Mouse (Mus musculus) hindbrain, embryonic 13.5 days (tissue): Measurements from ENCODE around the gene Gm45808. TPM values are rescaled to one million over a fixed set of nuclear protein-coding genes. Genes with fewer than 3 reads are reported as not detected.

Experiments used
- ATAC-seq: fragments of 200-750 bp; cut with Nextera tagmentation; 2 replicates; pipeline ENCODE4 v1.8.0; 2017; ENCODE audit warnings: moderate TSS enrichment; ENCODE audit not compliant: low FRiP score
- H3K27ac ChIP-seq: fragments of 300-500 bp; sonication (generic); 2 replicates; pipeline ENCODE4 v1.5.1; 2015; ENCODE audit warnings: inconsistent platforms, mild to moderate bottlenecking, moderate library complexity
- H3K27me3 ChIP-seq: fragments of 300-500 bp; sonication (generic); 2 replicates; pipeline ENCODE4 v1.6.1; 2015; ENCODE audit warnings: mild to moderate bottlenecking, inconsistent platforms
- H3K36me3 ChIP-seq: fragments of 300-500 bp; sonication (generic); 2 replicates; pipeline ENCODE4 v1.6.1; 2015; ENCODE audit warnings: mild to moderate bottlenecking, inconsistent platforms
- H3K4me1 ChIP-seq: fragments of 300-500 bp; sonication (generic); replicated peaks from 2 replicates; pipeline ENCODE4 v1.6.1; 2015; ENCODE audit warnings: inconsistent platforms
- H3K4me2 ChIP-seq: fragments of 300-500 bp; sonication (generic); 2 replicates; pipeline ENCODE4 v1.6.1; 2015; ENCODE audit warnings: inconsistent platforms, mild to moderate bottlenecking, moderate library complexity
- H3K4me3 ChIP-seq: fragments of 300-500 bp; sonication (generic); 2 replicates; pipeline ENCODE4 v1.5.1; 2015; ENCODE audit warnings: mild to moderate bottlenecking, inconsistent platforms
- H3K9ac ChIP-seq: fragments of 300-500 bp; sonication (generic); 2 replicates; pipeline ENCODE4 v1.6.1; 2015; ENCODE audit warnings: mild to moderate bottlenecking, inconsistent platforms
- H3K9me3 ChIP-seq: fragments of 300-500 bp; sonication (generic); 2 replicates; pipeline ENCODE4 v1.6.1; 2016; ENCODE audit warnings: inconsistent platforms
- WGBS: fragments of 180-500 bp; shearing (Covaris S2); methylation state at CpG from one replicate; pipeline ENCODE4 v1.1.7; 2015; 5-methylcytosine and 5-hydroxymethylcytosine counted together
- microRNA-seq: library from miRNA; unstranded; fragments of <30 nt; microRNA quantifications from one replicate; pipeline ENCODE4, GENCODE M21; 2016
- polyA plus RNA-seq: library from polyadenylated mRNA; unstranded; fragments of >200 nt; fragmentation: Nextera tagmentation; extraction: Ambion mirVana; gene quantifications from 2 replicates; pipeline ENCODE4 v1.2.1, GENCODE M21; 2015

Gm45808 gene
- polyA plus RNA-seq, 1 experiment from 2014 or later: not detected

- Histone ChIP-seq H3K4me2 (peak within 1 kb of the TSS; percentile 97), H3K36me3 (peaks cover 29% of the 10 kb centered on the region), H3K9ac (peak within 1 kb of the TSS; percentile 89), H3K9me3 (no peaks in the 10 kb centered on the region), H3K27me3 (no peaks in the 10 kb centered on the region), H3K27ac (peak within 1 kb of the TSS; percentile 90), H3K4me3 (peak within 1 kb of the TSS; percentile 75), H3K4me1 (peaks cover 56% of the 10 kb centered on the region)
- WGBS: under 1% methylated on average over 45 of the region's 45 CpGs
- ATAC-seq: peak; percentile 97
Measured at GRCm38 (mm10) chr7:45434203-45435015, 52.2 kb downstream of the Gm45808 start, which contains the start of gene Gys1. TSS of gene Gys1 (plus strand) at chr7:45434844.

DNA sequence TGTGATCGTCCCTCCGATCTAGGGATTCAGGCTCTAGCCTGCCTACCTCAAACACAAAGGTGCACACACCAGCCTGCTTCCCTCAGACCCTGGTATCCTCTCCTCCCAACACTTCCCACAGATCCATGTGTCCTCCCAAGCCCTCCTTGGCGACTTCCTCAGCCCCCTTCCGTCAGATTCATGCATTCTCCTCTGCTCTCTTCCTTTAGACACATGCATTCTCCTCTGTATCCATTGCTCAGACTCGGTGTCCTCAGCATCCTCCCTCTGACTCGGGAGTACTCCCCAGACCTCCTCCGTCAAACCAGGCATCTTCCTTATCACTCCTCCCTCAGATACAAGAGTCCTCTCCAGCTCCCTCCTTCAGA, 52.8 kb downstream of the Gm45808 start:
- Histone ChIP-seq H3K4me1 (peaks cover 56% of the 10 kb centered on the region), H3K4me2 (peak overlapping the region; percentile 97), H3K27me3 (no peaks in the 10 kb centered on the region), H3K9ac (peak overlapping the region; percentile 89), H3K9me3 (no peaks in the 10 kb centered on the region), H3K36me3 (peaks cover 32% of the 10 kb centered on the region), H3K27ac (peak overlapping the region; percentile 90), H3K4me3 (peak overlapping the region; percentile 75)
- whole genome bisulfite sequencing: under 1% methylated on average over 7 of the region's 7 CpGs
- ATAC-seq: no peak

GRCm38 (mm10) chr7:45426556-45426955, 60.1 kb downstream of the Gm45808 start:
- Histone ChIP-seq H3K9me3 (no peaks in the 10 kb centered on the region), H3K27ac (no peak overlapping the region), H3K36me3 (peaks cover 98% of the 10 kb centered on the region), H3K4me1 (0 out of 2 replicates have a peak, but pooled peaks cover 3% of the 10 kb centered on the region), H3K4me3 (no peak overlapping the region), H3K27me3 (peaks cover 8% of the 10 kb centered on the region), H3K4me2 (no peak overlapping the region), H3K9ac (no peak overlapping the region)
- WGBS: 93% methylated on average over 8 of the region's 8 CpGs
- ATAC-seq: no peak

- peaks cover 59% of the 10 kb centered on the region for H3K36me3 ChIP-seq
- no peak overlapping the region for H3K9ac ChIP-seq
- no peak for ATAC-seq
- no peak overlapping the region for H3K4me2 ChIP-seq
- no peaks in the 10 kb centered on the region for H3K9me3 ChIP-seq
- peaks cover 62% of the 10 kb centered on the region for H3K27me3 ChIP-seq
- WGBS: 93% methylated on average over 14 of the region's 14 CpGs
- H3K4me3 ChIP-seq: no peak overlapping the region
- H3K27ac ChIP-seq: no peak overlapping the region
- peaks cover 3% of the 10 kb centered on the region; the same call in 1 of the 2 replicates for H3K4me1 ChIP-seq
Measured at GRCm38 (mm10) chr7:45421194-45421593, 65.4 kb downstream of the Gm45808 start.

DNA sequence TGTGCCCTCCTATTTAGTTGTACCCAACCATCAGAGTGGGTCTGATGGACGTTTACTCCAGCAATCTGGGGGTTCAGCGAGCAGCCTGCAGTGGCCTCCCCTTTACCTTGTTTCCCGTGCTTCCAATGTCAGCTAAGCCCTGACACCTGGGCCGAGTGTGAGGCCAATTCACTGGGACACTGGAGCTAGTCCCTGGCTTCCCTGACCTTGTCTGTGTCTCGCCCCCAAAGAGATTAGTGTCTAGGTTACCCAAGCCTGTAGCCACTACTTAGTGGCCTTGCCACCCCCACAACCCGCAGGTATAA, 66.0 kb downstream of the Gm45808 start, which contains the start of gene Lhb:
Gene Lhb (plus strand): TSS at position 206 of the 305 bp plus-strand sequence.
- H3K27me3 ChIP-seq: peaks cover 68% of the 10 kb centered on the region
- peaks cover 54% of the 10 kb centered on the region for H3K36me3 ChIP-seq
- 59% methylated on average over 6 of the region's 6 CpGs for WGBS
- H3K9me3 ChIP-seq: no peaks in the 10 kb centered on the region
- ATAC-seq: no peak
- peaks cover 5% of the 10 kb centered on the region for H3K4me1 ChIP-seq
- no peak within 1 kb of the TSS for H3K4me3 ChIP-seq
- no peak within 1 kb of the TSS for H3K27ac ChIP-seq
- H3K9ac ChIP-seq: no peak within 1 kb of the TSS
- H3K4me2 ChIP-seq: no peak within 1 kb of the TSS

GRCm38 (mm10) chr7:45419859-45420614, 66.6 kb downstream of the Gm45808 start:
- no peak overlapping the region for H3K9ac ChIP-seq
- WGBS: 18% methylated on average over 27 of the region's 27 CpGs
- H3K36me3 ChIP-seq: peaks cover 48% of the 10 kb centered on the region
- peaks cover 8% of the 10 kb centered on the region for H3K4me1 ChIP-seq
- H3K4me2 ChIP-seq: no peak overlapping the region
- no peaks in the 10 kb centered on the region for H3K9me3 ChIP-seq
- no peak overlapping the region for H3K27ac ChIP-seq
- peaks cover 74% of the 10 kb centered on the region for H3K27me3 ChIP-seq
- ATAC-seq: no peak
- no peak overlapping the region for H3K4me3 ChIP-seq

- no peaks in the 10 kb centered on the region for H3K9me3 ChIP-seq
- no peak overlapping the region for H3K27ac ChIP-seq
- 10% methylated on average over 13 of the region's 13 CpGs for WGBS
- peaks cover 94% of the 10 kb centered on the region for H3K27me3 ChIP-seq
- H3K36me3 ChIP-seq: peaks cover 28% of the 10 kb centered on the region
- H3K4me2 ChIP-seq: no peak overlapping the region
- no peak overlapping the region for H3K4me3 ChIP-seq
- H3K9ac ChIP-seq: no peak overlapping the region
- no peak for ATAC-seq
- peaks cover 21% of the 10 kb centered on the region for H3K4me1 ChIP-seq
Measured at GRCm38 (mm10) chr7:45417962-45418492, 68.6 kb downstream of the Gm45808 start.

Small RNA genes lying within 50 kb of the gene (microRNA-seq; reads per million reads assigned to microRNA genes)
- gene Gm22133: not detected

Other genes with a start within 250 kb of the Gm45808 start
- 0.96 and 1.7 TPM in 2 replicates for gene Cd37, start 247.7 kb downstream of the Gm45808 start, polyA plus RNA-seq
- 0.18 and 0.38 TPM in 2 replicates for gene Slc6a16, start 245.7 kb downstream of the Gm45808 start, polyA plus RNA-seq
- not detected in 2 replicates for gene Slc6a21, start 209.3 kb downstream of the Gm45808 start, polyA plus RNA-seq
- gene Trpm4, start 153.0 kb downstream of the Gm45808 start, polyA plus RNA-seq: 7.3 and 8.9 TPM in 2 replicates
- 0.31 TPM in 2 replicates for gene Hrc, start 151.5 kb downstream of the Gm45808 start, polyA plus RNA-seq
- 19.9 and 20.7 TPM in 2 replicates for gene Ppfia3, start 119.8 kb downstream of the Gm45808 start, polyA plus RNA-seq
- gene Lin7b, start 116.2 kb downstream of the Gm45808 start, polyA plus RNA-seq: 12.5 and 13.4 TPM in 2 replicates
- 205 and 215 TPM in 2 replicates for gene Snrnp70, start 91.1 kb downstream of the Gm45808 start, polyA plus RNA-seq
- gene Kcna7, start 81.2 kb downstream of the Gm45808 start, polyA plus RNA-seq: not detected in 2 replicates
- gene Ntf5, start 73.1 kb downstream of the Gm45808 start, polyA plus RNA-seq: 0.10 and 0.19 TPM in 2 replicates
- gene Lhb, start 66.0 kb downstream of the Gm45808 start, polyA plus RNA-seq: 1.2 and 2.5 TPM in 2 replicates
- gene Gys1, start 52.0 kb downstream of the Gm45808 start, polyA plus RNA-seq: 21.9 and 23.2 TPM in 2 replicates
- 99.9 and 110 TPM in 2 replicates for gene Ruvbl2, start 48.7 kb downstream of the Gm45808 start, polyA plus RNA-seq
- gene Ftl1, start 26.9 kb downstream of the Gm45808 start, polyA plus RNA-seq: 7,019 and 7,066 TPM in 2 replicates
- gene Bax, start 19.9 kb downstream of the Gm45808 start, polyA plus RNA-seq: 253 and 271 TPM in 2 replicates
- 0.13 and 0.22 TPM in 2 replicates for gene Tulp2, start 4.9 kb downstream of the Gm45808 start, polyA plus RNA-seq
- 3.4 and 4.2 TPM in 2 replicates for gene Dhdh, start 2.0 kb upstream of the Gm45808 start, polyA plus RNA-seq
- gene Nucb1, start 23.6 kb upstream of the Gm45808 start, polyA plus RNA-seq: 120 and 121 TPM in 2 replicates
- gene Ppp1r15a, start 39.5 kb upstream of the Gm45808 start, polyA plus RNA-seq: 13.9 and 14.3 TPM in 2 replicates
- gene Plekha4, start 39.5 kb upstream of the Gm45808 start, polyA plus RNA-seq: 2.4 and 4.3 TPM in 2 replicates
- gene Hsd17b14, start 68.1 kb upstream of the Gm45808 start, polyA plus RNA-seq: 0.25 and 0.45 TPM in 2 replicates
- gene Bcat2, start 83.3 kb upstream of the Gm45808 start, polyA plus RNA-seq: 19.8 and 20.8 TPM in 2 replicates
- gene Fgf21, start 128.7 kb upstream of the Gm45808 start, polyA plus RNA-seq: not detected in 2 replicates
- 0.06 TPM in 1 of 2 replicates, not detected in the other for gene Fut1, start 130.5 kb upstream of the Gm45808 start, polyA plus RNA-seq
- gene Izumo1, start 135.0 kb upstream of the Gm45808 start, polyA plus RNA-seq: 0.18 TPM in 1 of 2 replicates, not detected in the other
- gene Rasip1, start 140.7 kb upstream of the Gm45808 start, polyA plus RNA-seq: 12.0 and 12.7 TPM in 2 replicates
- 3.4 and 4.0 TPM in 2 replicates for gene Mamstr, start 153.2 kb upstream of the Gm45808 start, polyA plus RNA-seq
- 0.09 and 0.38 TPM in 2 replicates for gene Fut2, start 179.6 kb upstream of the Gm45808 start, polyA plus RNA-seq
- 2.3 and 2.6 TPM in 2 replicates for gene Ntn5, start 197.2 kb upstream of the Gm45808 start, polyA plus RNA-seq
- 0.40 and 0.86 TPM in 2 replicates for gene Sec1, start 207.6 kb upstream of the Gm45808 start, polyA plus RNA-seq
- gene Car11, start 213.0 kb upstream of the Gm45808 start, polyA plus RNA-seq: 38.5 and 41.6 TPM in 2 replicates
- 2.9 and 3.6 TPM in 2 replicates for gene Dbp, start 218.3 kb upstream of the Gm45808 start, polyA plus RNA-seq
- 626 and 633 TPM in 2 replicates for gene Rpl18, start 228.6 kb upstream of the Gm45808 start, polyA plus RNA-seq
- 24.1 and 25.0 TPM in 2 replicates for gene Sphk2, start 231.2 kb upstream of the Gm45808 start, polyA plus RNA-seq
- 0.48 and 0.83 TPM in 2 replicates for gene Fam83e, start 234.4 kb upstream of the Gm45808 start, polyA plus RNA-seq
- gene Spaca4, start 239.0 kb upstream of the Gm45808 start, polyA plus RNA-seq: not detected in 2 replicates